Mouse (Mus musculus) ZHBTc4 (cell line): ENCODE measurements at regions not wholly inside any gene's neighbourhood (a gene's known extent, or its start where the extent isn't known, plus 50 kb on each side); places are given as distances from the start of the nearest gene placed in this dataset.
"Not testable (repeated sequence)": the region's sequence is repeated elsewhere in the genome, so short reads cannot be mapped to it uniquely, and the experiment has no call there.

Experiments used
- DNase-seq: peaks from one replicate; pipeline ENCODE4 v3.0.0-alpha.2; 2011; ENCODE audit warnings: low read depth, low spot score

DNA sequence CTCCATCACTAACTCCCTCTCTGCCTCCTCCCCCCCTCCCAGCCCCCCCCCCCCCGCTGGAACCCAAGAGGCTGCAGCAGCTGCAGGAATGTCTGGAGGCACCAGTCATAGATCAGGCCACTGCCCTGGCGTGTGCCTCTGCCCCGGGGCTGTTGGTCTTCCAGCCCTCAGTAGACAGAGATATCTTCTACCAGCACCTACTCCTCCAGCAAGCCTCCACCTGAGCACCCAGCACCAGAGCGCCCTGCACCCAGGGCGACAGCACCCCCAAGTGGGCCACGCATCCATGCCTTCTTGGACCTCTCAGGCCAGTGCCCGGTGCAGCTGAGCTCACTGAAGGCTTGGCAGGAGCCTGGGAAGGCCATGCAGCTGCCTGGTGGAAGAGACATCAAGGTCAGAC, 936.5 kb downstream of the Diaph3 start:
- no peak for DNase-seq

DNA sequence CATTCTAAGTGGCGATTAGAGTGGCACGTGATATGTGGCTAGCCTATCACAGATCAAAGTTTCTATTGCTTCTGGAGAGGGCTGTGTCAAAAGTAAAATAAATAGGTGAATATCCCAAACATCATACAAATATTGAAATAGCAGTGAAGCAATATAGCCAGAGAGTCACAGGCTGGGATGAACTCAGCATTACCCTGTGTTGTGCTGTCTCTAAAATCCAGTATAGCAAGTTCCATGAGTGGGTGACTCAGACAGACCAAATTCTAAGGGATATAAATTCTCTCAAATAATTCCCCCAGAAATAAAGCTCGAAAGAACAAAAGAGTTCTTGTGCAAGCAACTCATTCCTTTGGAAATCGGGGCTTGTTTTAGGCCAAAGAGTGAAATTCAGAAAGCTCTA, 943.2 kb downstream of the Diaph3 start:
- no peak for DNase-seq

DNA sequence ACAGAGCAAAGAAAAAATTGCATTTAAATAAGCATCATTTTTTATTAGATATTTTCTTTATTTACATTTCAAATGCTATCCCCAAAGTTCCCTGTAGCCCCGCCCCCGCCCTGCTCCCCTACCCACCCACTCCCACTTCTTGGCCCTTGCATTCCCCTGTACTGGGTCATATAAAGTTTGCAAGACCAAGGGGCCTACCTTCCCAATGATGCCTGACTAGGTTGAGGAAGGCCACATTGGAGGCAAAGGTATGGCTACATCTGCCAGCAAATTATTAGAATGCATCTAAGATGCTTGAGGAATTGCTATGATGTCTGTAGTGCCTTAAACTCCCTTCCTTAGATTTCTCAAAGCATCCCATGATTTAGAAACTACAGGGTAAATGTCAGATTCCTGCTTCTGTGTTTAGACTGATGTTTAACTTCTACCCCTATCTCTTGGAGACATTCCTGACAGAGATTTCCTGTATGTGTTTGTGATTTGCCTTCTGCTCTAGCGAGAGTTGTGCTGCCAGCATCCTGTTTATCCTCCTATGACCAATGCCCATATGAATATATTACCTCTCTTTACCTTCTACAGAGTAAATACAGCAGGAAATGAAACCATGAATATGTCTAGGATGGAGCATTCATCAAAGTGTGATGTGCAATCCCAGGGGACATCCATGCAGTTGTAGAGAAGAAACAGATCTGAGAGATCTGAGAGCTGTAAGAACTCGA, 956.2 kb downstream of the Diaph3 start:
- no peak for DNase-seq

DNA sequence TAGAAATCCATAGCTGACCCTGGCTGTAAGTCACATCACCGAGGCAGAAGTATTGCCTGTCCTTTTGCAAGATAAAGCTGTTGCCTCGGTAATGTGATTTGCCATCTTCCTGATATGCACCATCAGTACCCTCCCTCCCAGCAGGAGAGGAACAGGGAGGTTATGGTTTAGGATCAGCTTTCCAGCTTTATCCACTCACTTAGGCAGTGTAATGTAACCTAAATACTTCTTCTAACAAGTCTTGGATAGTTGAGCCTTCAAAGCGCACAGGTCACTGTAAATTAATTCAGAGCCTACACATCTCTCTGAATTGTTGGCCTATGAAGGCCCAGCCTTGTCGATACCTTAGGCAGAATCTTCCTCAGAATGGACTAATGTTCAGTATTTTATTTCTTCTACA, 962.5 kb downstream of the Diaph3 start:
- no peak for DNase-seq

DNA sequence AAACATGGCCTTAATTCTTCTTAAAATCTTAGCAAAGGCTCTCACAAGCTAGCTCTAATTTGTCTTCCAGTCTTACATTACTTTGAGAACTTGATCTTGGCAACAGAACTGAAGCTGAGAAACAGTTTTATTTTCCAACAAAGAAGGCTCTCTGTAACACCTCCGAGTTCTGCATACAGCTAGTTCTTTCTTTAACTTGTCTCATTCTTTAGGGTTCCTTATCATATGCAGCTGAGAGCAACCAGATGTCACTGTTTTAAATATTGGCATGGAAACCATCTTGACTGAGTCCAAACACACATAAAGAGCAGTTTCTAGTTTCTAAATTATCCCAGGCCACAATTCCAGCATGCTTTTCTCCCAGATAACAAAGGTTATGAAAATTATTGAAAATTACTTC, 969.9 kb downstream of the Diaph3 start:
- DNase-seq: no peak

DNA sequence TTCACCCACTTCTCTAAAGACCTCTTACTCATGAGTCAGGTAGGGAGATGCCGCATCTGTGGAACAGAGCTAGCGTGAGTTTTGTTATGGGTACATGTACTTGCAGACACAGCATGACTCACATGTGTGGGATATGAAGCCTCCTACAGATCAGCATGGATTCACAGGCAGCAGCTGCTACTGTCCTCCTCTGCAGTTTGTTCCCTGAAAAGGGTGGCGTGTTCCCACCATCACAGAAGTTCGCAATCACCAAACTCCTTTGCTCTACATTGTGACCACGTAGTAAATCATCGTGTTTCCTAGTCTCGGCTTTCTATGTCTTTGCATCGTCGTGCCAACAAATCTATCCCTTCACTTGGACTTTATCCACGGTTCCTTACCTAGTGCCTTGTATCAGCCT, 981.9 kb downstream of the Diaph3 start:
- DNase-seq: no peak

DNA sequence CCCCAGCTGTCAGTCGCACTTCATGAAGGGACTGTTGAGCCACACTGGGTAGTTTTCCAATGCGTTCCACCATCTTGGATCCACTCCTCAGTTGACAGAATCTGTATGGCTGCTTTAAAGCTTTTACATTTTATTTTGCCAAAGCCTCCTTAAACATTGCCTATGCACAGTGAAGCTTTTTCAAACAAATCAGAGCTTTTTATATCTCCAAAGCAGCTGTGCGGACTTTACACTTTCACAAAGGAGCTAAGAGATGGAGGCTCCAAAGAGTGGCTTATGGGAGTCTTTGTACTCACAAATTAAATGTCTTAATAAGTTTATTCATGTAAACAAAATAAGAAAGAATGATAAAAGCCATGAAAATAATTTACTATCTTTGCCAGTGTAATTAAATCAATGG, 986.3 kb downstream of the Diaph3 start:
- DNase-seq: no peak

DNA sequence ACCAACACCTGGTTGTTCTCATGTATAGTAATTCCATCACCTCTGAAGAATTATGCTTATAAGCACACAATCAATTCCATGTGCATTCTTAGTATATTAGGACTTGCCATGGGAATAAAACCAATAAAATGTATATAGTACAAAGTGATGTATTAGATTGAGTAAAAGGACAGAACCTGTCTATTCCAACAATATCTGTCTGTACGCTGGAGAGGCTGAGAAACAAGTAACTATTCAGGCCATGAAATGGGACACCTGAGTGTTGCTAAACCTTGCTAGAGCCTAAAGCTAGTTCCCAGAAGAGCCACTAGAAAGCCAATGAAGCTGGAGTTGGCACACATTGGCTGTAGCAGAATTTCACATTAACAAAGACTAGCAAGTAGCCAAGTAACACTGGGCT, 989.8 kb downstream of the Diaph3 start:
- no peak for DNase-seq

DNA sequence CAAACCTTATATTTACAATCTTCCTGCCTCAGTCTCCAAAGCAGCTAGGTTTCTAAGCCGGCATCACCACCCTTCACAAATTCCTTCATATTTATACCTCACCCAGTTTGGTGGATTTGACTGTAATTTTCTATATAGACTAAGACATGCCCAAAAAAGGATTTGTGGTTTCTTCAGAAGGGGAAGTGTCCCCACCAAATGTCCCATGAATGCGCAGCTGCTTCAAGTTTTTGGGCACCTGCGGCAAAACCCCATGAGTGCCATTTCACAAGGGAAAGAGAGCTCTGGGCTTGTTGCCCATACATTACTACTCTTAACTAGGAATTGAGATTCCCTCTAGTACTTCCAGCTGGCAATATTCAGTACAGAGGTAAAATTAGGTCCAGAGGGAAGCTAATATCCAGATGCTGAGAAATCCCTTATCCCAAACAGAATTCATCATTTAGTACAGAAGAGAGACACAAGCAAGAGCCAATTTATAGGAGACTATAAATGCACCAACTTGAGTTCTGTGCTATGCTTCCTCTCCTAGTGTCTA, 990.6 kb downstream of the Diaph3 start:
- no peak for DNase-seq

DNA sequence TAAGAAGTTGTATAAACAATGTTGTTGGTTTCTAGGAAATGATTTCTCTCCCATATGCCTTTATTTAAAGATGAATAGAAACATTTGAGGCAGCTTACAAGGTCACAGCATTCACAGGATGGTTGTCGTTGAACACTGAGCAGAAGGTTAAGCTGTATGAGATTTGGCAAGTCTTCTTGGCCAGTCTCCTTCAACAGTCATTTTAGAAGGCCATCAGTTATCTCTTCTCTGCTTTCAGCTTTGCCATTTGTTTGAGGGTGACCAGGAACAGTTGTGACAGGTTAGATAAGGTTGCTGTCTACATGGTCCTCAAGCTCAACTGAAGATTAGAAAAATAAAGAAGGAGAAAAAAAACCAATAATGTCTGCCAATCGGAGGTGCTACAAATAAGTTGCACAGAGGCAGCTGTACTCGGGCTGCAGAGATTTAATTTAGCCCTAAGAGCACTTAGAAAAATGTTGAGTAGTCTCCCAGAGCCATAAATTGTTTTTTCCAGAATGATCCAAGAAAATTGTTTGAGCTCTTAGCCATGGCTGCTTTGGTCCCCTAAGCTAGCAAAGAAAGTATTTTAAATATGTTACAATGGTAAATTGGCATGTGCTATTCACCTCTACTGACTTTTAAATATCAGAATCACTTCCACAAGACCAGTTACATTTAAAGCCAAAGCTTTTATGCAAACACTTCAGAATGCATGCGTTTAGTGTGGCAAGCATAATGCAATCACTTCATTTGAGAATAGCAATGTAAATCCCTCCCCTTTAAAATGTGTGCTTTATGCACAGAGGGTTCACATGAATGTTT, 1025.6 kb downstream of the Diaph3 start:
- no peak for DNase-seq

DNA sequence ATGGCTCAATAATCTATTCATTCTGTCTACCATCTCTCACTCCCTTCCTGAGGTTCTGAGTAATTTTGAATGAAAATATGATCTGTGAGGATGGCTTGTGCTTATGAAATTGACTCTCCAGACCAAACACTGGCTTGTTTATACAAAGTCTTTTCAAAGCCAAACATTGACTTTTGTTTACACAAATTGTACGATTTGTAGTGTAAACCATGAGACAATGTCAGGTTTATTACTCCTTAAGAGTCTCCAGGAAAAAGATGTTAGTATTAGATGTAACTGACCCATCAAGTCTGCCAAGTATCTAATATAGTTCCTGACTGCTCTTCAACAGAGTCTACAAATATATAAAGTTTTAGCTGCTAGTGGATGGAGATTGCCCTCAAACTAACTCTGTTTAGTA, 1039.5 kb downstream of the Diaph3 start:
- DNase-seq: no peak

DNA sequence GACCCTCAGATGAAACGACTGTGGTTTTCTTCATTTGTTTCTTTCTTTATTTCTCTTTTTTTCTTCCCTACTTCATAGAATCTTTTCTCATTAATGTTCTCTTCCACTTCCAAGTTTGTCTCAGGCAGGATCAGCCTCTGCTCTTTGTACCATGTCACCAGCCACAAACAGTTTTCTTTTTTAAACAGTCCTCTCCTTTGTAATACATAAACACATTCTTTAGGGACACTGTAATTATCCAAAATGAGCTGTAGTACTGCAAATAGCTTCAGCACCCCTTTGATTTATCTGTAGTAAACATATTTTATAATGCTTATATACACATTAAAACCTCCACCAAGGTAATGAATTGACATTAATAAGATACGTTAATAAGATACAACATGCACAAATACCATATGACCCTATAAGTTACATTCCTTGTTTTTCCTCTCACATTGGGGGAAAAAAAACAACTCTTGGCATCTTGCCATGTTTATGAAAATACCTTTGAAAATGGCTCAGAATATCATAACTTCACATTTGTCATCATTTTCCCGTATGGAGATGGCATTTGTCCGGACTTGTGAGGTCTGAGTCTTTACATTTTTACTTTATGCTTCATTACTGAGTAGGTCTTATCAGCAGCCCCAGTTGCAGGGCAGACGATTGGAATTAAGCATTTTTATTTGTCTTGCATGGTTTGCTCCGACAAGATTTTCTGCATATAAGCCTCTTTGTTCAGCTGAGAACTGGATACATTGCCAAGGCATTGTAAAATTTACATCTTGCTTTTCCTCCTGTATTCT, 1070.5 kb downstream of the Diaph3 start:
- DNase-seq: no peak

DNA sequence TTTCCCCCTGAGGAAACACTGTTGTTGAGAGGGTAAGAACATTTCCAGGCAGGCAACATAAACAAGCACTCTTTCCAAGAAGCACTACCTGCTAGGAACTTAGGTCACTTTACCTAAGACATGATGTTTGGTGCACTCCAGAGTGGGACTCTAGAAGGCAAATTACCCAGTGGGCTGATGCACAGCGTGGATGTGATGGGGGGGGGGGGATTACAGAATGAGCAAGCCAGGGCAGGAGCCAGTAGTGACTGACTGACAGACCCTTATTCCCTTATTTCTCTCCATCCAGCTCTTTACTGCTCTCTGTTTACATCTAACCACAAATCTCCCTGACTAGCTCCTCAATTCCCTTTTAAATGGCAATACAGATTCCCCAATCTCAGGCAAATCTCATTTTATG, 1071.7 kb downstream of the Diaph3 start:
- no peak for DNase-seq

DNA sequence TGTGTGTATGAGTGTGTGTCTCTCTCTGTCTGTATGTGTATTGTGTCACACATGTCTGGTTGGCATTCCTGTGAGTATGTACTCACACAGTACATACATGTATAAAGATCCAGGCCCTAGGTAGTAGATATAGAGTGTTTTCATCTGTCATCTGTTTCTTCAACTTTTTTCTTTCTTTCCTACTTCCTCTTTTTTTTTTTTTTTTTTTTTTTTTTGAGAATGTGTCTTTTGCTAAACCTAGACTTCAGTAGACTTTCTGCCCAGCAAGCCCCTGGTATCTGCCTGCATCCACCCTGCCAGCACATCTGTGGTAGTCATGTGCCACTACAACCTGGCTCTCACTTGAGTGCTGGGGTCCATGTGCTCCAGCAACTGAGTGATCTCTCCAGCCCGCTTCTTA, 1073.3 kb downstream of the Diaph3 start:
- no peak for DNase-seq

DNA sequence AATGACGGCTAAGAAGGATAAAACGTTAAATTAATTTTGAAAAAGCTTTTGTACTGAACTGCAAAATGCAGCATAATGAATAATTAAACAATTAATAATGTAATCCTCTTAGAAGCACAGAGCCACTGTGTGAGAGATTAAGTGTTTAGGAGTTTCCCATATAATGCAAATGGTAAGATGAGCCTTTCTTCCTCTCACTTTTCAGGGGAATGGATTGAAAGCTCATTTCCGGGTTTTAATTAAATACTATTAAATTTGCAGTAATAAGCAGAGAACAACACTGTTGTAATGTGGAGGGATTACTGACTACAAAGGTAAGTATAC, 1077.5 kb downstream of the Diaph3 start:
- no peak for DNase-seq

DNA sequence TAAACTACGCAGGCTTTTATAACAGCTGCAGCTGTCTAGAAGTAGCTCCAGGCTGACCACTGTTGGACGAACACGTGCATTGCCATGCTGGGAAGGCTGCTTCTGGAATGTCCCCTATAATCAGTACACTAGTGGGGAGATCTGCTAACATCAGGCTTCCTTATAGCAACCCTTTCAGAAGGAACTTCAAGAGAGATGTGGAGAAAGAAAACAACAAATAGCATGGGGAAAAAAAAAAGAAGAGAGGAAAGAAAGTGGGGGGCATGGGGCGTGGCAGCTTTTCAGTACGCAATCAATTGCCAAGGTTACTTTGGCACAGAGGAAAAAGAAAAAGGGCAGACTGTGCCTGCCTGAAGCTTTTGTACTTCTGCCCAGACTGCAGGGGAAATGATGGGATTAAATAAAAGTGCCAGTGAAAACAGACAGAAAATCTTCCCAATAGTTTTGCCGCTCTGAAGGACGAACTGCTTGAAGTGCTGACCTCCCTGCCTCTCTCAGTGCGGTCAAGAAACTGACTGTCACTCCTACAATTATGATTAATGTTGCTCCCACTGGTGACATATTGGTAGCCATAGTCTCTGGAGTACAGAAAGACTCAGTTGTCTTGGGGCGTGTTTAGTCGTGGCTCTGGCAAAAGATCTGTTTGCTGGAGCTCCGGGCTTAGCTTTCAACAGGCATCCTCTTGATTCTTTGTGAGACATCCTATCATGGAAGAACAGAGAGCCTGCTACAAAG, 1078.0 kb downstream of the Diaph3 start:
- DNase-seq: no peak

DNA sequence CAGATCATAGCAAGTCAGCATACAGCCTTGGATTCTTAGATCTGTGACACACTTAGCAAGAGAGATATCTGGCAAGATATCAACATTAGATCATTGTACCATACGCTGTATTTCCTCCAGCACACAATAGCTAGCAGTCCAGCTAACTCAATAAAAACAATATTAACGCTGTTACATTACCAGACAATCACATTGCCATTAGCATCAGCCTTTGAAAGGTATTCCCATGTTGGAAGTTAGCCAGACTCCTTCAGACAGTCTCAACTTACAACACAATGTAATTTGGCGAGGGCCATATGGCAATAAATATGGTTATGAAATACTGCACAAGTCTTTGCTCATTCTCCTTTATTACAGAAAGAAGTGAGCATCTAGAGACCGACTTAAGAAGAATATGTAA, 1084.0 kb downstream of the Diaph3 start:
- DNase-seq: no peak

DNA sequence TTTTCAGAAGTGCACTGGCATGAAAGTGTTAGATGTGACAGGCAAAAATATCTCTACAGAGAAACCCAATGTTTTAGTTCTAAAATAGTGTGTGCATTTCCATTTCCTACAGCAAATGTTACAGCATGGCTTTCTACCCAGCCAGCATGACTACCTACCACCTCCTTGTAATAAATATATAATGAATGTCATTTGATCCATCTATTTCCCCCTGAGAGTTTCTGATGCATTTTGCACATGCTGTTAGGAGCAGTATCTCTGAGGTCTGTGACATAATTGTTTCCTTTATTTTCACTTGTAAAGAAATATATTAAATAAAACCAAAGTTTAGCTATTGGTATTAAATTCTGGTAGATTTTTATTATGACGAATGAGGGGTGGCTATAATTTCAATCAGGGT, 1086.4 kb downstream of the Diaph3 start:
- no peak for DNase-seq

DNA sequence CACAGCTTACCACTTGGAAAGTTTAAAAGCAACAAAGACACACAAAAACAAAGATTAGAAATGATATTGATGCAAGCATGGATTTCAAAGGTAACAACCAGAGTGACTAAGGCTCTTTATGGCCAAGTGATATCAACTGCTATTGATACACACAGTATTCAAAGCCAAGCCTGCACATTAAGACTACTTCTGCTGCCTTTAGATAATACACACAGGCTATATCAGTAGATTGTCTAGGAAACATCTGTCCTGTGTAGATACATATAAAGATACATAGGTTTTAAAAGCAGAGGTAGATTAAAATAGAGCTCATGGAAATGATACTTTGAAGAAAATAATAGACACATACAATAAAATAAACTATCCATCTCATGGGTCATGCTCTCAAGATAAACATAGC, 1111.6 kb downstream of the Diaph3 start:
- DNase-seq: no peak

DNA sequence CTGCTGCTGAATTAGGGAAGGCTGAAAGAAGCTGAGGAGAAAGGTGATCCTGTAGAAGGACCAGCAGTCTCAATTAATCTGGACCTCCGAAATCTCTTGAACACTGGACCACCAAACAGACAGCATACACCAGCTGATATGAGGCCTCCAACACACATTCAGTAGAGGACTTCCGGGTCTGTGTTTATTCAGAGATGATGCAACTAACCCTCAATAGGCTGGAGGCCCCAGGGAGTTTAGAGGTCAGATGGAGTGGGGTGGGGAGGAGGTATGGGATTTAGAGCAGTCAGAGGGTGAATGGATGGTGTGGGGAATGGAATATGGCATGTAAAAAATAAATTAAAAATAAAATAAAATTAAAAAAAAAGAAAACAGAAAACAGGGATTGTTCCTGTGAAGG, 1123.4 kb downstream of the Diaph3 start:
- not testable (repeated sequence) for DNase-seq
